Mouse (Mus musculus): ENCODE results near the gene Troap. TPM values are rescaled to one million over a fixed set of nuclear protein-coding genes. Genes with fewer than 3 reads are reported as not detected.

The Troap gene
- polyA plus RNA-seq, 1 experiment = 13.2 TPM

GRCm38 (mm10) chr15:99107866-99108265, 33.5 kb downstream of the Troap start:
- 59% methylated on average over 3 of the region's 3 CpGs for WGBS
- DNase-seq (ENCODE audit: low read depth, low spot score) = no peak

- DNase-seq (ENCODE audit: low read depth, low spot score) = no peak
- WGBS = 85% methylated on average over 3 of the region's 3 CpGs
These were observed 36.8 kb downstream of the Troap start for GRCm38 (mm10) chr15:99111139-99111538.

GRCm38 (mm10) chr15:99111809-99112208, 37.4 kb downstream of the Troap start:
- WGBS = 61% methylated on average over 4 of the region's 4 CpGs
- no peak for DNase-seq (ENCODE audit: low read depth, low spot score)

- 25% methylated on average over 11 of the region's 11 CpGs for WGBS
- no peak for DNase-seq (ENCODE audit: low read depth, low spot score)
These were observed 38.5 kb downstream of the Troap start for GRCm38 (mm10) chr15:99112843-99113395.

- 5% methylated on average over 9 of the region's 9 CpGs for WGBS
These were observed 39.1 kb downstream of the Troap start for GRCm38 (mm10) chr15:99113396-99113975.

GRCm38 (mm10) chr15:99114312-99115064, 40.1 kb downstream of the Troap start:
- 46% methylated on average over 14 of the region's 14 CpGs for WGBS

More at GRCm38 (mm10) chr15:99113396-99113975, 39.1 kb downstream of the Troap start:
- no peak for DNase-seq (ENCODE audit: low read depth, low spot score)

GRCm38 (mm10) chr15:99115065-99115423, 40.7 kb downstream of the Troap start:
- no peak for DNase-seq (ENCODE audit: low read depth, low spot score)
- WGBS = 76% methylated on average over 7 of the region's 7 CpGs

More at GRCm38 (mm10) chr15:99114312-99115064, 40.1 kb downstream of the Troap start:
- no peak for DNase-seq (ENCODE audit: low read depth, low spot score)

GRCm38 (mm10) chr15:99116539-99116938, 42.2 kb downstream of the Troap start:
- no peak for DNase-seq (ENCODE audit: low read depth, low spot score)
- 37% methylated on average over 11 of the region's 11 CpGs for WGBS

- DNase-seq (ENCODE audit: low read depth, low spot score) = no peak
- WGBS = 30% methylated on average over 11 of the region's 11 CpGs
These were observed 46.4 kb downstream of the Troap start for GRCm38 (mm10) chr15:99120814-99121213.

- 64% methylated on average over 2 of the region's 2 CpGs for WGBS
These were observed 48.3 kb downstream of the Troap start for GRCm38 (mm10) chr15:99122642-99123041.

GRCm38 (mm10) chr15:99125711-99126080, 51.3 kb downstream of the Troap start, which contains the start of gene Spats2:
Gene Spats2 (plus strand): TSS chr15:99125916.
- WGBS = 1% methylated on average over 12 of the region's 12 CpGs
- DNase-seq (ENCODE audit: low read depth, low spot score) = no peak

More at GRCm38 (mm10) chr15:99122642-99123041, 48.3 kb downstream of the Troap start:
- no peak for DNase-seq (ENCODE audit: low read depth, low spot score)

- WGBS = 2% methylated on average over 114 of the region's 115 CpGs
- no peak for DNase-seq (ENCODE audit: low read depth, low spot score)
These were observed 51.9 kb downstream of the Troap start for GRCm38 (mm10) chr15:99126081-99126815.

GRCm38 (mm10) chr15:99126816-99127365, 52.5 kb downstream of the Troap start:
- DNase-seq (ENCODE audit: low read depth, low spot score) = no peak

GRCm38 (mm10) chr15:99127851-99128522, 53.6 kb downstream of the Troap start:
- WGBS = 88% methylated on average over 6 of the region's 6 CpGs
- DNase-seq (ENCODE audit: low read depth, low spot score) = no peak

More at GRCm38 (mm10) chr15:99126816-99127365, 52.5 kb downstream of the Troap start:
- 2% methylated on average over 31 of the region's 35 CpGs for WGBS

GRCm38 (mm10) chr15:99129441-99129840, 55.1 kb downstream of the Troap start:
- no peak for DNase-seq (ENCODE audit: low read depth, low spot score)
- WGBS = 84% methylated on average over 11 of the region's 11 CpGs

GRCm38 (mm10) chr15:99129956-99130910, 55.9 kb downstream of the Troap start:
- WGBS = 74% methylated on average over 22 of the region's 22 CpGs
- DNase-seq (ENCODE audit: low read depth, low spot score) = no peak
